ENCODE assay signal across 13 mouse cellular contexts in the genomic region with DNA sequence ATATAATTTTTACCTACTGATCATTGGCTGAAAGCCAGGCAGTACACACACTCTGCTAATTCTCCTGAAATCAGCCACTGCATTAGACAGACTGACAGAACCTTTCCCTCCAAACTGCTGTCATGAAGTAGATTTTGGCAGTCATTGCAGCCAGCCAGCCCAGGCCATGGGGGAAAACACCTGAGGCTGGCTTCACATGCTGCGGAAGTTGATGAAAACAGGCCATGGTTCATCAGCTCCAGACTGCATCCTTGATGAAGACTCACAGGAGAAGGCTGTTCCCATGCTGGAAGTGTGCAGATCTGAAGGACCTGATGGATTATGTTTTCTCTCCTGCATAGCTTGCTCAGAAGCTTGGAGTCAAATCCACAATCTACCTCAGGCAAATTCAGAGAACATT.
"Had no signal": no experiment of that assay in that cellular context is flagged by ENCODE, and none has a peak within 500 bp of the region (broad histone marks: within the 10 kb centered on the region; RNA-seq: fewer than 3 reads in every experiment).

No protein-coding gene starts in this region.

- H3K9me3 ChIP-seq: limb, embryonic 12.5 days; liver, embryonic 13.5 days; lung, embryonic 15.5 days; megakaryocyte, embryonic 14.5 days; midbrain, embryonic 12.5 days had no signal

- DNase-seq: kidney, postnatal 25 days; liver; liver, embryonic 13.5 days; liver, postnatal 0 days; lung, postnatal 14 days; right cerebral cortex, postnatal 14 days; thymus, postnatal 4 days had no signal

- H3K27me3 ChIP-seq: limb, embryonic 12.5 days; liver, embryonic 13.5 days; lung, embryonic 15.5 days; megakaryocyte, embryonic 14.5 days; midbrain, embryonic 12.5 days had no signal

- ATAC-seq: liver, postnatal 0 days had no signal

- H3K9ac ChIP-seq: limb, embryonic 12.5 days; liver, embryonic 13.5 days; liver, postnatal 0 days; lung, embryonic 15.5 days; midbrain, embryonic 12.5 days had no signal

- H3K4me3 ChIP-seq: left cerebral cortex, adult 2 months; limb, embryonic 12.5 days; liver, embryonic 13.5 days; lung, embryonic 15.5 days; megakaryocyte, embryonic 14.5 days; midbrain, embryonic 12.5 days had no signal

- H3K36me3 ChIP-seq: limb, embryonic 12.5 days; liver, embryonic 13.5 days; lung, embryonic 15.5 days; midbrain, embryonic 12.5 days had no signal

- H3K4me1 ChIP-seq: limb, embryonic 12.5 days; liver, embryonic 13.5 days; lung, embryonic 15.5 days; megakaryocyte, embryonic 14.5 days had no signal

- H3K4me2 ChIP-seq: limb, embryonic 12.5 days; liver, embryonic 13.5 days; lung, embryonic 15.5 days; midbrain, embryonic 12.5 days had no signal

- H3K27ac ChIP-seq: left cerebral cortex, adult 2 months; limb, embryonic 12.5 days; liver, embryonic 13.5 days; lung, embryonic 15.5 days; macrophage; midbrain, embryonic 12.5 days had no signal
